Mouse (Mus musculus): ENCODE data around the gene Bhlha9. TPM values are rescaled to one million over a fixed set of nuclear protein-coding genes. Genes with fewer than 3 reads are reported as not detected.
"Not testable (repeated sequence)": the region's sequence is repeated elsewhere in the genome, so short reads cannot be mapped to it uniquely, and the experiment has no call there.

Gene Bhlha9
- polyA plus RNA-seq, 1 experiment, result not detected

DNA sequence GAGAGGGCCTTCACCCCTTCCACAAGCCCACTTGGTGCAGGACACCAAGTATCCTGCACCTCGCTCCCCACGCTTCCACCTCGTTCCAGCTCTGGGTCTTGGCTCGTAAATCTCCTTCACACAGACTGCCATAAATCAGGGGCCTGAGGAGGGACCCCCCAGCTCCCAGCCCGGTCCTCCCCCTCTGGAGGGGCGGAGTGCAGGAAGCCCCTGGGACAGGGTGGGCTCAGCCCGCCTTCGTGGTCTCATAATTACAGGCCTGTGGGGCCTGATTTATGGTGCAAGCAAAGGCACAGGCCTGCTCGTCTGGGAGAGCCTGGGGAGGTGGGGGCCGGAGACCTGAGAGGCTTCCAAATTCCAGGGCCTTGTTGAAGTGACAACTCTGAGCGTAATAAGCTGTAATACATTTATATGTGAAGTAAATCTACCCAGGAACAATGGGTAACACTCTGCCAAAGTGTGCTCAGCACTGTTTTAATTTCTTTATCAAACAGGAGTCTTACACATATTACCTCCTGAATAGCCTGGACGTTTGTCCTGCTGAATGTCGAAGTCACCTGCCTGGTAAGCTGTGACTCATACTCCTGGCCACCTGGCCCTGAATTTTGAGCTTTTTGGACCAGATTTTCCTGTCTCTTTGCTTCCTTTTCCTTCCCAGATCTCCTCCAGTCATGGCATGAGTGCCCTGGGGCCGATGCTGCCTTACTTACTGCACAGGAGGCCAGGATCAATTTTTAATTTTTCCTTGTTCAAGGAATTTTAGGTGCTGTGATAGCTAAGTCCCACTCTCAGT is 12.9 kb upstream of the Bhlha9 start:
- no peak overlapping the region for H3K27ac ChIP-seq (ENCODE audit: insufficient read depth, low read depth, low read length)
- H3K4me3 ChIP-seq (ENCODE audit: insufficient read depth, low read length), result no peak overlapping the region
- no peak for TF ChIP-seq POLR2A (IDR thresholded peaks at IDR 0.05; ENCODE audit: borderline replicate concordance, low read depth, low read length)
- no peak for TF ChIP-seq CTCF (IDR thresholded peaks at IDR 0.05; ENCODE audit: low read depth, low read length)
- no peaks in the 10 kb centered on the region for H3K4me1 ChIP-seq (ENCODE audit: control insufficient read depth, insufficient read depth, low read length)

DNA sequence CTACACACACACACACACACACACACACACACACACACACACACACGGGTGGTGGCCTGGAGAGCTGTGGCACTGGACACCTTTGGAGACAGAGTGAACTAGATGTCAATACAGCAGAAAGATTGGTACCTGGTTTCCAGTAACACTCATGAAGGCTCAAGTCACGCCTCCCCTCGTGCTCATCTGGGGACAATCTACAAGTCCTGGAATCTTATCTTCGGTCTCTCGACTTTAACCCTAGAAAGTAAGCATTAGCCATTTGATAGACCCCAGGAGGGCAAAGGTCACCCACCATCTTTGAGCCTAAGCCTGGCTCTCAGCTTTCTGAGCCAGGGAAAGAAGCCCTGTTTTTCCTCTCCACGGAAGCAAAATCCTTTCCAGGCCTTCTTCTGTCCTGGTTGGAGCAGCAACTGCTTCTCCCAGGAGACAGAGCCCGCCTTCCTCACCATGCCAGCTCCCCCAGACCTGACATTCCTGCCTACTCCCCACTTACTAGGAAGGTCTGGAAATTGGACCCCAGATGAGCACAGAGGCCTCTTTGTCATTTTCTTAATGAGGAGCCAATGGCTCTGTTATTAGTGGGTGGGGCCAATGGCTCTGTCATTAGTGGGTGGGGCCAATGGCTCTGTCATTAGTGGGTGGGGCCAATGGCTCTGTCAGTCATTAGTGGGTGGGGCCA is 10.3 kb upstream of the Bhlha9 start:
- TF ChIP-seq POLR2A (IDR thresholded peaks at IDR 0.05; ENCODE audit: borderline replicate concordance, low read depth, low read length) (no peak), CTCF (IDR thresholded peaks at IDR 0.05; ENCODE audit: low read depth, low read length) (no peak)
- no peaks in the 10 kb centered on the region for H3K4me1 ChIP-seq (ENCODE audit: control insufficient read depth, insufficient read depth, low read length)
- no peak overlapping the region for H3K4me3 ChIP-seq (ENCODE audit: insufficient read depth, low read length)
- no peak overlapping the region for H3K27ac ChIP-seq (ENCODE audit: insufficient read depth, low read depth, low read length)

- TF ChIP-seq POLR2A (IDR thresholded peaks at IDR 0.05; ENCODE audit: borderline replicate concordance, low read depth, low read length), result no peak
- H3K4me3 ChIP-seq (ENCODE audit: insufficient read depth, low read length), result peak overlapping the region; percentile 29; the same call in 1 of the 2 replicates
- H3K27ac ChIP-seq (ENCODE audit: insufficient read depth, low read depth, low read length), result no peak overlapping the region
- peaks cover 3% of the 10 kb centered on the region; the same call in 1 of the 2 replicates for H3K4me1 ChIP-seq (ENCODE audit: control insufficient read depth, insufficient read depth, low read length)
Observed at GRCm38 (mm10) chr11:76666002-76666649, 6.1 kb upstream of the Bhlha9 start.

DNA sequence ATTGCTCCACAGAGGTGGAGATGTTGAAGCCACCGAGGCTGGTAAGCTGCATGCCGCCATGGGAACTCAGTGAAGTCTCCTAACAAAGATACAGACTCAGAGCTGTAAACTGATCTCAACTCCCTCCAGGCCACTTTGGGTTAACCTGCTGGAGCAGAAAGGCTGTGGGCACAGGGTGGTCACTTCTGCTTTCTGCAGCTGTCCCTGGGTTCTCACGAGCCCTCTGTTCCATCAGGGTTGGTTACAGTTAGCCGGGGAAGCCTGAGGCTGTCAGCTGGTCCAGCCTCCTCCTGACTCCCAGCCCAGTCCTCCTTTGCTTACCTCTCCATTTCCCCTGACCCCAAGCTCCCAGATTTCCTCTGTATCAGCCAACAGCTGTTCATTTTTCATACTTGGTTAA is 4.5 kb upstream of the Bhlha9 start:
- Histone ChIP-seq H3K4me1 (ENCODE audit: control insufficient read depth, insufficient read depth, low read length) (peaks cover 3% of the 10 kb centered on the region; the same call in 1 of the 2 replicates), H3K4me3 (ENCODE audit: insufficient read depth, low read length) (no peak overlapping the region), H3K27ac (ENCODE audit: insufficient read depth, low read depth, low read length) (no peak overlapping the region)
- TF ChIP-seq CTCF (IDR thresholded peaks at IDR 0.05; ENCODE audit: low read depth, low read length), result no peak
- no peak for TF ChIP-seq POLR2A (IDR thresholded peaks at IDR 0.05; ENCODE audit: borderline replicate concordance, low read depth, low read length)

GRCm38 (mm10) chr11:76672561-76673384 is 503 bp downstream of the Bhlha9 start:
- Histone ChIP-seq H3K4me3 (ENCODE audit: insufficient read depth, low read length) (no peak overlapping the region), H3K4me1 (ENCODE audit: control insufficient read depth, insufficient read depth, low read length) (peaks cover 2% of the 10 kb centered on the region; the same call in 1 of the 2 replicates), H3K27ac (ENCODE audit: insufficient read depth, low read depth, low read length) (no peak overlapping the region)
- TF ChIP-seq CTCF (IDR thresholded peaks at IDR 0.05; ENCODE audit: low read depth, low read length), result no peak
- TF ChIP-seq POLR2A (IDR thresholded peaks at IDR 0.05; ENCODE audit: borderline replicate concordance, low read depth, low read length), result no peak

- H3K27ac ChIP-seq (ENCODE audit: insufficient read depth, low read depth, low read length), result no peak overlapping the region
- no peak overlapping the region for H3K4me3 ChIP-seq (ENCODE audit: insufficient read depth, low read length)
- H3K4me1 ChIP-seq (ENCODE audit: control insufficient read depth, insufficient read depth, low read length), result peaks cover 5% of the 10 kb centered on the region; the same call in 1 of the 2 replicates
- no peak for TF ChIP-seq POLR2A (IDR thresholded peaks at IDR 0.05; ENCODE audit: borderline replicate concordance, low read depth, low read length)
- TF ChIP-seq CTCF (IDR thresholded peaks at IDR 0.05; ENCODE audit: low read depth, low read length), result no peak
Observed at GRCm38 (mm10) chr11:76674199-76674598, 1.9 kb downstream of the Bhlha9 start.

- TF ChIP-seq POLR2A (IDR thresholded peaks at IDR 0.05; ENCODE audit: borderline replicate concordance, low read depth, low read length), result no peak
- no peak for TF ChIP-seq CTCF (IDR thresholded peaks at IDR 0.05; ENCODE audit: low read depth, low read length)
- peaks cover 5% of the 10 kb centered on the region; the same call in 1 of the 2 replicates for H3K4me1 ChIP-seq (ENCODE audit: control insufficient read depth, insufficient read depth, low read length)
- H3K4me3 ChIP-seq (ENCODE audit: insufficient read depth, low read length), result no peak overlapping the region
- no peak overlapping the region for H3K27ac ChIP-seq (ENCODE audit: insufficient read depth, low read depth, low read length)
Observed at GRCm38 (mm10) chr11:76674704-76675103, 2.4 kb downstream of the Bhlha9 start.

DNA sequence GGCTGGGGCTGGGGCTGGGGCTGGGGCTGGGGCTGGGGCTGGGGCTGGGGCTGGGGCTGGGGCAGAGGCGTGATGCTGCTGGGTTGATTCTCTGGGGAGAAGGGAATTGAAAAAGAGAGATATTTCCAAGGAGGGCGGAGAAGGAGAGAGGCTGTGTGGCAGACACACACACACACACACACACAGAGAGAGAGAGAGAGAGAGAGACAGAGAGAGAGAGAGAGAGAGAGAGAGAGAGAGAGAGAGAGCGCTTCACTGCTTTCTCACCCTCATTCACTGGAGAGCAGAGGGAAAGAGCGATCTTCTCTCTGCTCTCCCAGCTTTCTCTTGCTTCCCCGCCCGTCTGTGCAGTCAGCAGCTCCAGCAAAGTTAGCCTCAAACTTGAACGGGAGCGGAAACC is 7.2 kb downstream of the Bhlha9 start, which contains the start of gene Trarg1:
Gene Trarg1, plus strand, starts transcription at position 301 of the 400 bp plus-strand sequence.
- not testable (repeated sequence) for H3K4me1 ChIP-seq (ENCODE audit: control insufficient read depth, insufficient read depth, low read length); H3K4me3 ChIP-seq (ENCODE audit: insufficient read depth, low read length); H3K27ac ChIP-seq (ENCODE audit: insufficient read depth, low read depth, low read length)

DNA sequence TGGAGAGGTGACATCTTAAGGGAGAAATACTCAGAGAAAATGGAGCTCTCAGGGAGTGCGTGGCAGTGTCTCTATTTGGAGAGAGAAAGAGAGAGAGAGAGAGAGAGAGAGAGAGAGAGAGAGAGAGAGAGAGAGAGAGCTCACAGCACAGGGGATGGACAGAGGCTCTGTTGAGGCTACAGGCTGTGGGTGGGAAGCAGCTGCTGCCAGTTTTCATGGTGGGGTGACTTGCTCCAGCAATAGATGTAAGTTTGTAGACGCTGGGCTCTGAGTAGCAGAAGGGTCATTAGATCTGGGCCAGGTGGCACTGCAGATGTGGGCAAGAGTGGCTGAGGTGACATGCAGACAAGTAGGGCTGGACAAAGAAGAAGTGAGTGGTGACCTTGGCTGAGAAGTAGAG is 13.3 kb downstream of the Bhlha9 start:
- H3K4me3 ChIP-seq (ENCODE audit: insufficient read depth, low read length), result no peak overlapping the region
- no peak overlapping the region for H3K27ac ChIP-seq (ENCODE audit: insufficient read depth, low read depth, low read length)
- no peak for TF ChIP-seq CTCF (IDR thresholded peaks at IDR 0.05; ENCODE audit: low read depth, low read length)
- no peak for TF ChIP-seq POLR2A (IDR thresholded peaks at IDR 0.05; ENCODE audit: borderline replicate concordance, low read depth, low read length)

More for the DNA sequence above, 13.3 kb downstream of the Bhlha9 start:
- H3K4me1 ChIP-seq (ENCODE audit: control insufficient read depth, insufficient read depth, low read length), result peaks cover 3% of the 10 kb centered on the region; the same call in 1 of the 2 replicates

All from bone marrow macrophage, adult 2 months (primary cell).